Mouse (Mus musculus) midbrain, embryonic 12.5 days (tissue): ENCODE measurements at regions not wholly inside any gene's neighbourhood (a gene's known extent, or its start where the extent isn't known, plus 50 kb on each side); places are given as distances from the start of the nearest gene placed in this dataset.

Experiments
- ATAC-seq: fragments of 200-750 bp; cut with Nextera tagmentation; 2 replicates; pipeline ENCODE4 v1.8.0; 2017; ENCODE audit warnings: low read depth, moderate TSS enrichment, moderate library complexity; ENCODE audit not compliant: low FRiP score
- H3K27ac ChIP-seq: fragments of 300-500 bp; sonication (generic); replicated peaks from 2 replicates; pipeline ENCODE4 v1.5.1; 2016; ENCODE audit warnings: mild to moderate bottlenecking
- H3K27me3 ChIP-seq: fragments of 300-500 bp; sonication (generic); 2 replicates; pipeline ENCODE4 v1.6.1; 2016; ENCODE audit warnings: mild to moderate bottlenecking
- H3K36me3 ChIP-seq: fragments of 300-500 bp; sonication (generic); 2 replicates; pipeline ENCODE4 v1.6.1; 2016
- H3K4me1 ChIP-seq: fragments of 300-500 bp; sonication (generic); 2 replicates; pipeline ENCODE4 v1.6.1; 2016
- H3K4me2 ChIP-seq: fragments of 300-500 bp; sonication (generic); replicated peaks from 2 replicates; pipeline ENCODE4 v1.6.1; 2016; ENCODE audit warnings: mild to moderate bottlenecking, moderate library complexity
- H3K4me3 ChIP-seq: fragments of 300-500 bp; sonication (generic); 2 replicates; pipeline ENCODE4 v1.5.1; 2016; ENCODE audit warnings: mild to moderate bottlenecking
- H3K9ac ChIP-seq: fragments of 300-500 bp; sonication (generic); replicated peaks from 2 replicates; pipeline ENCODE4 v1.6.1; 2016; ENCODE audit warnings: mild to moderate bottlenecking, moderate library complexity
- H3K9me3 ChIP-seq: fragments of 300-500 bp; sonication (generic); 2 replicates; pipeline ENCODE4 v1.6.1; 2016; ENCODE audit warnings: mild to moderate bottlenecking
- WGBS: fragments of 180-500 bp; shearing (Covaris S2); methylation state at CpG from one replicate; pipeline ENCODE4 v1.1.7; 2016; 5-methylcytosine and 5-hydroxymethylcytosine counted together

DNA sequence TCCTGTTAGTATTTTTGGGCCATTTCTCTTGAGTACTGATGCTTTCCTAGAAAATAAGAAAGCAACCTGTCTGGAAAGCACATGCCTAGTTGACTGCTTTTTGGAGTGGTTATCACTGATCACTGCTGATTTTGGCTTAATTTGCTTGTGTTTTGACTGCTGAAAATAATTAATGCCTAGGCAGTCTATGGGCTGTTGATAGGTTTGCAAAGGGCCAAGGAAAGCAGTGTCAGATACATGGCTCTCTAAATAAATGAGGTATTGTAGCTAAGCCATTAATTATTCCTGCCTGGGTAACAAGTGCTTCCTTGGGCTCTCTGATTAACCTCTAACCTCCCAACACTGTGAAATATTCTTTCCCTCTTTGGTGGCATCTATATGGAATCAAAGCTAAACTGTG, 145.1 kb upstream of the Htr2a start:
- Histone ChIP-seq H3K4me1 (no peaks in the 10 kb centered on the region), H3K4me3 (no peak overlapping the region), H3K27me3 (no peaks in the 10 kb centered on the region), H3K9ac (no peak overlapping the region), H3K9me3 (no peaks in the 10 kb centered on the region), H3K27ac (no peak overlapping the region), H3K36me3 (no peaks in the 10 kb centered on the region), H3K4me2 (no peak overlapping the region)
- ATAC-seq, result no peak

DNA sequence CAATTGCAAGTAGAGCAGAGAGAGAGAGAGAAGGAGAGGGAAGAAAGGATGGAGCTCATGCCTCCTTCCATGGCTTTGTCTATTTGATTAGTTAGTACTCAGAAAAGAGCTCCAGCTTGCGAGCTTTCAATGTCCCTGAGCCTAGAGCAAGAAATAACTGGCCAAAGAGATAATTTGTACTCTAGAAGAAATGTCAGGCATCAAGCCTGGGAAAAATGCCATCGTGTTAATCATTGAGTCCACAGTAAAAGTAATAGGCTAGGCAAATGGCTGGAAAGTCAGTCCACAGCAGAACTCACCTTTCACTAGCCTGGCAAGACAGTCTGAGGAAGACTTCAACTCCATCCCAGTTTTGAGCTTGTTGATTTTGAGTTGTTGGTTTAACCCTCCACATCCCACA, 129.1 kb upstream of the Htr2a start:
- WGBS, result 88% methylated on average over 2 of the region's 2 CpGs
- no peaks in the 10 kb centered on the region for H3K9me3 ChIP-seq
- no peaks in the 10 kb centered on the region for H3K36me3 ChIP-seq
- no peak overlapping the region for H3K9ac ChIP-seq
- H3K27me3 ChIP-seq, result no peaks in the 10 kb centered on the region
- no peaks in the 10 kb centered on the region for H3K4me1 ChIP-seq
- H3K27ac ChIP-seq, result no peak overlapping the region
- H3K4me3 ChIP-seq, result no peak overlapping the region
- no peak overlapping the region for H3K4me2 ChIP-seq
- ATAC-seq, result no peak

DNA sequence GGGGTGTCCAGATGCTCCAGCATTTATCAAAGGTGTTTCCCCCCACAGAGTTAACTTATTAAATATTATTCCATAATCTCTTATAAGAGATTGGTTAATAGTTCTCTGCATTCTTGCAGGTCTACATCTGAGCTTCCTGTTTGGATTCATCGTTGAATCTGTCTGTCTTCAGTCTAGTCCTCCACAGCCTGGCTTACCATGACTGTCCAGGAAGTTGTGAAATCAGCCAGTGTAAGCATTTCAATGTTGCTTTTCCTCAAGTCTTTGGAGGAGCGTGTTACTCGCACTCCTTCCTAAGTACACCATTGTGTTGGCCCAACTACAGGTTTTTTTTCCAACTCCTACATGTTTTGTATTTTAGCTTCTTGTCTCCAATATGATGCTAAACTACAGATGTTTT, 124.2 kb upstream of the Htr2a start:
- Histone ChIP-seq H3K27ac (no peak overlapping the region), H3K9ac (no peak overlapping the region), H3K36me3 (no peaks in the 10 kb centered on the region), H3K9me3 (no peaks in the 10 kb centered on the region), H3K4me3 (no peak overlapping the region), H3K4me1 (no peaks in the 10 kb centered on the region), H3K4me2 (no peak overlapping the region), H3K27me3 (no peaks in the 10 kb centered on the region)
- no peak for ATAC-seq
- 90% methylated on average over 3 of the region's 3 CpGs for WGBS

DNA sequence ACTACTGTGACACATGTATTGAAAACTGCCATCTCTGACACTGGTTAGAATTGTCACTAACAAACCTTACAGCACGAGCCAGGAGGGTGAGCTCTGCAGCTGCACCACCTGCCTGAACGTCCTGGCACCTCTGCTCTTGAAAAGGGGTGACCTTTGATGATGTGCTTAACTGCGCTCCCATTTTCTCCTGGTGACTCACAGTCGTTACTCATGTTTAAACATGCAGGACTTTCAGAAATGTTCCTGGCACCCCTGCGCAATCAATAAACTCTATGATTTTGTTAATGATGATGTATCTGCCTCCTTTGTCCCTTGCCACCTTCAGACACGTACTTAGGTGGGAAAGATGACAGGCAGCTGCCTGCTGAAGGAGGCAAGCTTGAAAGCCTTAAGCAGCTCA, 121.1 kb upstream of the Htr2a start:
- ATAC-seq, result no peak
- Histone ChIP-seq H3K4me2 (no peak overlapping the region), H3K36me3 (no peaks in the 10 kb centered on the region), H3K27me3 (no peaks in the 10 kb centered on the region), H3K9me3 (no peaks in the 10 kb centered on the region), H3K4me3 (no peak overlapping the region), H3K4me1 (no peaks in the 10 kb centered on the region), H3K27ac (no peak overlapping the region), H3K9ac (no peak overlapping the region)
- WGBS, result 78% methylated on average over 6 of the region's 6 CpGs

DNA sequence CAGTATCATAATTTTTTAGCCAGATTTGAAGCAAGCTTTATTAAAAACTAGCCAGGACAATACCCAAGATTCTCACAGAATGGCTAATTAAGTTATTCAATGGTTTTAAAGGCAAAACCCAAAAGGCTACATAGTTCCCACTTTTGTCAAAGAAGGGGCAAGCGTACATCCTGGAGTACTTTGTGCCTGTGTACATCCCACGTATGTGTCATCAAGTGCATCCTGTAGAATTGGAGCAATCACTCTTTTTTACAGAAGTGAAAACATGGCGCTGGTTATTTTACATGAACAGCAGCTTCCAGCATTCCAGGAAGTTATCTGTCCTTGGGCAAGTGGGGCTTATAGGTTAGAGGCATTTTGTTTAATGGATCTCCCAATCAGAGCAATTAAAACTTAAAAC, 119.0 kb upstream of the Htr2a start:
- no peak overlapping the region for H3K4me3 ChIP-seq
- H3K36me3 ChIP-seq, result no peaks in the 10 kb centered on the region
- no peaks in the 10 kb centered on the region for H3K27me3 ChIP-seq
- no peak for ATAC-seq
- H3K4me2 ChIP-seq, result no peak overlapping the region
- no peaks in the 10 kb centered on the region for H3K9me3 ChIP-seq
- WGBS, result 86% methylated on average over 3 of the region's 3 CpGs
- no peak overlapping the region for H3K27ac ChIP-seq
- no peak overlapping the region for H3K9ac ChIP-seq
- no peaks in the 10 kb centered on the region for H3K4me1 ChIP-seq

DNA sequence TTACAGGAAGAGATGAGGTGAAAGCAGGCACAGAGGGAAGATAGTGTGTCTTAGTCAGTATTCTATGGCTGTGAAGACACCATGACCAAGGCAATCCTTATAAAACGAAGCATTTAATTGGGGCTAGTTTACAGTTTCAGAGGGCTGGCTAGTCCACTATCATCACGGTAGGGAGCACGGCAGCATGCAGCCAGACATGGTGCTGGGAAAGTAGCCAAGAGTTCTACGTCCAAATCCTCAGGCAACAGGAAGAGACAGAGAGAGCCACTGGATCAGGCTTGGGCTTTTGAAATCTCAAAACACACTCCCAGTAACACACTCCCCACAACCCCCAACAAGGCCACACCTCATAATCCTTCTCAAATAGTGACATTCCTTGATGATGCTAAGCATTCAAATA, 113.4 kb upstream of the Htr2a start:
- no peak overlapping the region for H3K4me2 ChIP-seq
- no peaks in the 10 kb centered on the region for H3K36me3 ChIP-seq
- H3K9ac ChIP-seq, result no peak overlapping the region
- H3K27ac ChIP-seq, result no peak overlapping the region
- WGBS, result 88% methylated on average over 4 of the region's 4 CpGs
- H3K4me3 ChIP-seq, result no peak overlapping the region
- H3K27me3 ChIP-seq, result no peaks in the 10 kb centered on the region
- H3K9me3 ChIP-seq, result no peaks in the 10 kb centered on the region
- no peaks in the 10 kb centered on the region for H3K4me1 ChIP-seq
- no peak for ATAC-seq

DNA sequence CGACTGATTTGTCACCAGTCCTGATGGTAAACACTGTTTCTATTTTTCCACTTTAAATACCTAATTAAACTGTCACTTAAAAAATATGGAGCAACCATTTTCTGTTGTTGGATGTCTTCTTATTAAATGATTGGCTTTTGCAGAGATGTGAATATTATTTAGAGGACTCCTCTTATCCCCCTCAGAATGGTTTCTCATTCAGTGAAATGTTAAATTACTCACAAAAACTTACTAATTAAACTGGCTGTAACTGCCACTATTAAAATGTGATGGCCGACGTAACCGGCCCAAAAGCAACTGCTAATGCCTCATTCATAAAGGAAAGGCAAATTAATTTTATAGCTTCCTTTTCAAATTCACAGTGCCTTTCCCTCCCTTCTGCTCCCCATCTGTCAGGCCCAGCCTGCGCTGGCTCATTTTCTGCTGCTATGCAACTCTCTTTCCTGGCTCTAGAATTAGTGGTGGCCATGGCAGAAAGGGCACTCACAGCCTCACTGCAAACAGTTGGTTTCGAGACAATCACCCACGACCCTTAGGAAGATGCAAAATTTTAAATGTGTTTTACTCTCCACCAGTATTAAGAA, 111.2 kb upstream of the Htr2a start:
- H3K36me3 ChIP-seq, result no peaks in the 10 kb centered on the region
- no peak overlapping the region for H3K4me3 ChIP-seq
- no peak overlapping the region for H3K4me2 ChIP-seq
- H3K9ac ChIP-seq, result no peak overlapping the region
- ATAC-seq, result no peak
- WGBS, result 90% methylated on average over 7 of the region's 7 CpGs
- H3K27me3 ChIP-seq, result no peaks in the 10 kb centered on the region
- no peak overlapping the region for H3K27ac ChIP-seq
- no peaks in the 10 kb centered on the region for H3K4me1 ChIP-seq
- H3K9me3 ChIP-seq, result no peaks in the 10 kb centered on the region

DNA sequence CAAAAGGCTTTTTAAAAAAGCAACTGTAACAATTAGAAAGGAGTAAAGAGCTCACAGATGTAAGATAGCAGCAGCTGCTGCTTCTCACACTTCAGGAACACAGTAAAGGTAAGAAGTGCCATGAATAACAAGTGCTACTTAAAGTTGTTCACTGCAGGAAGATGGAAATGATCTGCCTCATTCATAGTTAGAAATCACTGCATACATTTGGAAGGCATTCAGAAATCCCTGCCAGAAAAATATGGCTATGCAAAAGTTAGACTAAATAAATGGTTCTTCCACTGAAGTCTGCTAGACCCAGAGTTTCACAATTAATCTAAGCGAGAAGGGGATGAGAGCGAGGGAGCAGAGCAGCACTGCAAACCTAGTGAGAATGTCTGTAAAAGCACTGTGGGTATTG, 102.5 kb upstream of the Htr2a start:
- Histone ChIP-seq H3K27me3 (no peaks in the 10 kb centered on the region), H3K27ac (no peak overlapping the region), H3K4me3 (no peak overlapping the region), H3K36me3 (no peaks in the 10 kb centered on the region), H3K9ac (no peak overlapping the region), H3K4me2 (no peak overlapping the region), H3K4me1 (no peaks in the 10 kb centered on the region), H3K9me3 (no peaks in the 10 kb centered on the region)
- WGBS, result 94% methylated on average over 2 of the region's 2 CpGs
- ATAC-seq, result no peak

DNA sequence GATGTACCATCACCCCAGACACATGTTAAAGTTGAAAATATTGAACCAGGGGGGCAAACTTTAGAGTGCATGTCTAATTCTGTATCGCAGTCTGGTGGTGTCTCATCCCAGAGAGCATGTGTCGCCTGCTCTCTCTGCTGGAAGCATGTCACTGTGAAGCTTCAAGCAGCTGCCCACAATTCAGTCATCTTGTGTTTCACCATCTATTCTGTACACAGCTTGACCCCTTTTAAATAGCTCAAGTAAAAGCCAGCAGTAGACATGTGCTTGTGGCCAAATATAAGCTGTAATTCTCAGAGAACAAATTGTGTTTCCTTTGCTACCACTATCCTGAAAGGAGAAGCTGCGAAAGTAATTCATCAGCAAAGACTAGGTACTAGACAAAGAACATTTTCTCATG, 96.6 kb upstream of the Htr2a start:
- WGBS, result 87% methylated on average over 3 of the region's 3 CpGs
- Histone ChIP-seq H3K9me3 (no peaks in the 10 kb centered on the region), H3K27ac (no peak overlapping the region), H3K4me3 (no peak overlapping the region), H3K4me1 (no peaks in the 10 kb centered on the region), H3K4me2 (no peak overlapping the region), H3K9ac (no peak overlapping the region), H3K36me3 (no peaks in the 10 kb centered on the region), H3K27me3 (no peaks in the 10 kb centered on the region)
- no peak for ATAC-seq

DNA sequence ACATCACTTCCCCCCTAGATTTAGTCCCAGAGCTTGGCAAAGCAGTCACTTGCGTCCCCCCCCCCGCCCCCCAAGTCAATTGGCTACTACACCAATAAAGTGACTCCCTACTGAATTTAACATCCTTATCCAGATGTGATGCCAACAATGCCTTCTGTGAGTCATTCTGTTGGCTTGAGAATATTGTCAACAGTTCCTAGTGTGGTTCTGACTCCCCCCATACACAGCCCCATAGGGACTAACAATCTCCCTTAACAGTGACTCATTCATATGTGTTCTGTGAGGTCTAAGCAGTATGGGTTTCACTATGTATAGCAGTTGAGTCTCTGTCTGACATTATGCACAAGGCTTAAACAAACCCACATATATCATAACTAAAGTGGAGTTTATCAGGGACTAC, 89.5 kb upstream of the Htr2a start:
- Histone ChIP-seq H3K27ac (no peak overlapping the region), H3K9me3 (no peaks in the 10 kb centered on the region), H3K27me3 (no peaks in the 10 kb centered on the region), H3K36me3 (no peaks in the 10 kb centered on the region), H3K4me2 (no peak overlapping the region), H3K4me1 (no peaks in the 10 kb centered on the region), H3K9ac (no peak overlapping the region), H3K4me3 (no peak overlapping the region)
- no peak for ATAC-seq
- 94% methylated on average over 2 of the region's 2 CpGs for WGBS

DNA sequence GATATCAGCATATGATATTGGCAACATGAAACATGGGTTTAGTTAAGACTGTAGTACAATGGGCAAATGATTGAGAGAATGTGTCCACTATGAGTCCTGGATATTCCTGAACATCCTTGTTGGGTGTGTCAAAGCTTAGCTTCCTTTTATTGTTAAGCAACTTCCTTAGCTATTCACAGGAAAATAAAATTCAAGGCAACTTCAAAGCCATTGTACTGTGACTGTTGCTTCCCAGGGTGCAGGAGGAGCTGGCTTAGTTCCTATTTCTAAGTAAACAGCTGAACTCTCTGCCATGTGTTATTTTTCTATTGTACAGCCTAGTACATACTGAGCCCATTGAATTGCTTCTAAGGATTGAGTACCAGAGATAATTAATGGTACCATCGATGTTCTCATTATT, 87.0 kb upstream of the Htr2a start:
- ATAC-seq, result no peak
- WGBS, result 76% methylated on average over 1 of the region's 1 CpGs
- H3K9ac ChIP-seq, result no peak overlapping the region

DNA sequence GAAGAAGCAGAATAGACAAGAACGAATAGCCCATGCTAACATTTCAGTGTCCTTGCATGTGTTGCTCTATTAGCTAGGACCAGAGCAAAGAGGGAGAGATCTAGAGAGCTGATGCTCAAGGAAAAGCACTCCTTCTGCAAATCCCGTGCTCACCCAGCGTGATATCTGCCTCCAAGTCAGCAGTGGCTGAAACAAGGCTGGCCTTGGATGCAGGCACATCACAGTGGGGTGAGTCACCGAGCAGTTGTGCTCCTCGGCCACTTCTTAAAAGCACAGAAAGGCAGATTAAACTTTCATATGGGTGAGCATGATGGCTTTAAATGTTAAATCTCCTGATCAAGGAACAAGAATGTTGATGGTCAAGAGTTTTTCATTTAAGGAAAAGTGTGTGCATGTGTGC, 82.3 kb upstream of the Htr2a start:
- H3K27me3 ChIP-seq, result no peaks in the 10 kb centered on the region
- no peak for ATAC-seq
- H3K4me3 ChIP-seq, result no peak overlapping the region
- no peak overlapping the region for H3K27ac ChIP-seq
- no peak overlapping the region for H3K4me2 ChIP-seq
- H3K9ac ChIP-seq, result no peak overlapping the region
- no peaks in the 10 kb centered on the region for H3K4me1 ChIP-seq
- WGBS, result 73% methylated on average over 5 of the region's 5 CpGs
- H3K36me3 ChIP-seq, result no peaks in the 10 kb centered on the region
- no peaks in the 10 kb centered on the region for H3K9me3 ChIP-seq

More for the DNA sequence above, 87.0 kb upstream of the Htr2a start:
- H3K4me3 ChIP-seq, result no peak overlapping the region
- no peak overlapping the region for H3K27ac ChIP-seq
- no peaks in the 10 kb centered on the region for H3K36me3 ChIP-seq
- no peak overlapping the region for H3K4me2 ChIP-seq
- H3K27me3 ChIP-seq, result no peaks in the 10 kb centered on the region
- H3K4me1 ChIP-seq, result no peaks in the 10 kb centered on the region
- H3K9me3 ChIP-seq, result no peaks in the 10 kb centered on the region
